Mouse (Mus musculus) megakaryocyte-erythroid progenitor cell, adult 5-6 weeks (primary cell): ENCODE measurements around the gene Zfp711. TPM values are rescaled to one million over a fixed set of nuclear protein-coding genes. Genes with fewer than 3 reads are reported as not detected.

Source experiments
- ATAC-seq: replicated peaks from 2 replicates; pipeline ENCODE4 v1.8.0; 2016; ENCODE audit warnings: mild to moderate bottlenecking, inconsistent platforms; ENCODE audit not compliant: severe bottlenecking, poor library complexity, low FRiP score, low TSS enrichment
- total RNA-seq, 2 experiments: library from RNA; stranded (forward) in 1 of 2; stranded (reverse) in 1 of 2; fragments of 200-1000, 215-1000 nt in 1 of 2; fragments of >200 nt in 1 of 2; fragmentation: Nextera tagmentation in 1 of 2; gene quantifications; 2 replicates each; pipeline ENCODE4 v1.2.3; 2014 to 2017

Zfp711 gene
- total RNA-seq (2014; fragmentation: Nextera tagmentation), result 0.11 TPM in 1 of 2 replicates, not detected in the other
- total RNA-seq (2017), result not detected in 2 replicates

DNA sequence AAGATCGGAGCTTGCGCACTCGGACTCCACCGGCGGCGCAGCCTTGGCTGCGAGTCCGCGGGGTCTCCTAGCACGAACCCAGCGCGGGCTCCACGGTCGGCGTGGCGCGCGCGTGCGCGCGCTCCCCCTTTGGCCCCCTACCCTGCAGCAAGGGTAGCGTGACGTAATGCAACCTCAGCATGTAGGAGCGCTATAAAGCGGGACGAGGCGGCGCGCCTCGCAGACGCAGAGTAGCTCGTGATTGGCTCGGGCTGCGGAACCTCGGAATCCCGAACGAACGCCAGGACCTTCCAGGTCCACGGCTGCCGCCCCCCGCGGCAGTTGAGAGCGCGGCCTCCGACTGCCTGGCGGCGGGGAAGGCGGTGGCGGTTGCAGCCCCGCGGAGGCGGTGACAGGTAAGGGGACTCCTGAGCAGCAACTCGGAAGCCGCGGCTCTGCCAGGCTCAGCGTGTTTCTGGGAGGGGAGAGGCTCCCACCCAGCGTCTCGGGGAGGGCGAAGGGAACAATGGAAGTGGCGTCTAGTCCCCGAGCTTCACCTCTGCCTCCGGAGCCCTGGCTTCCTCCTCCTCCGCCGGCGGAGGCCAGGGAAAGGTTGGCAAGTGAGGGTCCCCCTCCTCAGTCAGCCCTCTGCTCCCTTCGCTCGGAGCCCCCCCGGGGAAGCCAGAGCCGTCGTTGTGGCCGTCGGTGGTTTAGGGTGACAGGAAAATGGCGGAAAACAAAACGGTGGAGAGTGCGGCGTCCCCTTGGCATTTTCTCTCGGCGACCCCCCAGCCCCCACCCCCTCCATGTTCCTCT, at the start of gene Zfp711:
Zfp711 (plus strand) TSS at position 16 of the 795 bp plus-strand sequence.
- ATAC-seq, result 0 out of 2 replicates have a peak, but pooled peaks have one; percentile 30

GRCm38 (mm10) chrX:112567716-112568115, 32.6 kb upstream of the Zfp711 start:
- no peak for ATAC-seq

DNA sequence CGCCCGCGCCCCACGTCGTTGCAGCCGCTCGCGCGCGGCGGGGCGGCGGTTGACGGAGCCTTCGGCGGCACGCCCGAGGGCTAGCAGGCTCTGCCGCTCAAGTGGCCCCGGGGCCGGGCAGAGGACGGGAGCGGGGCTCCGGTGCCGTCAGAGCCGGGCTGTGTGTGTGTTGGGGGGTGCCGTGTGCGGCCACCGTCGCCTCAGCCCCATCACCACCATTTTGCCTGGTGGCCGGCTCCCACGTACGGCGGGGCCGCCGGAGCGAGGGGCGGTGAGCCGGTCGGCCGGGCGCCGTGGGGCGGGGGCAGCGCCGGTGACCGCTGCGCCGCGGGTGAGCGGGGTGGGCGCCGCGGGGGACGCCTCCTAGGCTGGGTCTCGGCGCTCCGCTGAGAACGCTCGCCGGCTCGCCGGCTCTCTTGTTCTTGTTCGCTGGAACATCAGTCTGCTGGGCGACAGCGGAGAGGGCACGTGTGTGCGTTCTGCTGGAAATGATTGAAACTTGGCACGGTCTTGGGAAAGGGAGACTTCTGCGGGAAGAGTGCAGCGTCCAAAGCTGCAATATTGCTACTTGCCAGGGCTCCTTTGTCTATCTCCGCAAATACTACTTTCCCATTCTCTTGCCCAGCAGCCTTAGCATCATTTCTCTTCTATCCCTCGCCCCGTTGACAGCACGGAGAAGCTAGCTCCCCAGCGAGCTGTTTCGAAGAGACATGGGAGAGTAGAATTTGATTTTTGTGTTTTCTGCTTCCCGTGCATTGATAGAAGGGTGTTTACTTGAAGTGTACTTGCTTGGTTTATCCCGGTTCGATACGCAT, 1.2 kb downstream of the Zfp711 start:
- ATAC-seq, result no peak

- ATAC-seq, result no peak
Observed at GRCm38 (mm10) chrX:112675525-112675924, 75.2 kb downstream of the Zfp711 start.

GRCm38 (mm10) chrX:112680605-112681004, 80.3 kb downstream of the Zfp711 start:
- ATAC-seq, result peak; percentile 71

Other genes starting within 250 kb of the Zfp711 start
- not detected in 2 replicates for gene Satl1, start 193.7 kb upstream of the Zfp711 start, total RNA-seq (2014; fragmentation: Nextera tagmentation)
- gene Satl1, start 193.7 kb upstream of the Zfp711 start, total RNA-seq (2017), result not detected in 2 replicates
- gene 2010106E10Rik, start 105.3 kb upstream of the Zfp711 start, total RNA-seq (2014; fragmentation: Nextera tagmentation), result not detected in 2 replicates
- gene 2010106E10Rik, start 105.3 kb upstream of the Zfp711 start, total RNA-seq (2017), result not detected in 2 replicates
- gene Pof1b, start 98.1 kb downstream of the Zfp711 start, total RNA-seq (2014; fragmentation: Nextera tagmentation), result not detected in 2 replicates
- gene Pof1b, start 98.1 kb downstream of the Zfp711 start, total RNA-seq (2017), result not detected in 2 replicates